Mouse (Mus musculus) left cerebral cortex, postnatal 14 days (tissue): Measurements from ENCODE around the gene Ext2. TPM values are rescaled to one million over a fixed set of nuclear protein-coding genes. Genes with fewer than 3 reads are reported as not detected.

ENCODE experiments used
- total RNA-seq, 2 experiments: library from RNA; stranded (reverse); gene quantifications; 2 replicates each; pipeline ENCODE4 v1.2.3; 2021

Ext2 gene
- total RNA-seq, 2 experiments from 2014 or later: 53.6 to 55.7 TPM

Other genes with a start within 250 kb of the Ext2 start
- 1 to 10 TPM; 1.1 to 1.3 TPM for gene Alx4, start 180.2 kb downstream of the Ext2 start, total RNA-seq
- gene Accs, start 27.4 kb upstream of the Ext2 start, total RNA-seq: 1 to 10 TPM; 3.2 to 3.7 TPM
- gene Accsl, start 46.6 kb upstream of the Ext2 start, total RNA-seq: 1 to 10 TPM in 1 of 2 experiments, not detected in 1; 1.2 TPM
- 10 to 100 TPM; 62.3 to 73.1 TPM for gene Gm13889, start 134.6 kb upstream of the Ext2 start, total RNA-seq
- not detected for gene Gm27027, start 173.8 kb upstream of the Ext2 start, total RNA-seq
- 10 to 100 TPM; 23.7 to 25.1 TPM for gene Alkbh3, start 188.2 kb upstream of the Ext2 start, total RNA-seq